Mouse (Mus musculus) spleen, postnatal 10 days (tissue): ENCODE data around the gene Sucla2.
A peak's percentile ranks its signal among the peaks of the same experiment; 100 is the strongest.

Source experiments
- DNase-seq, 2 experiments: peaks; one replicate each; pipeline ENCODE4 v3.0.0; 2021 to 2022; ENCODE audit warnings: low spot score in 2 of 2

Sucla2 gene

GRCm38 (mm10) chr14:73524766-73525448, at the start of gene Sucla2:
Sucla2 (plus strand) TSS chr14:73525319.
- peak; percentile 91 to 95 for DNase-seq

- no peak for DNase-seq
Measured at GRCm38 (mm10) chr14:73475506-73475905, 49.6 kb upstream of the Sucla2 start.

- DNase-seq: no peak
Measured at GRCm38 (mm10) chr14:73476361-73476934, 48.7 kb upstream of the Sucla2 start.

- no peak for DNase-seq
Measured at GRCm38 (mm10) chr14:73477077-73477476, 48.0 kb upstream of the Sucla2 start.

GRCm38 (mm10) chr14:73478321-73478720, 46.8 kb upstream of the Sucla2 start:
- no peak for DNase-seq

- no peak for DNase-seq
Measured at GRCm38 (mm10) chr14:73479771-73480170, 45.3 kb upstream of the Sucla2 start.

GRCm38 (mm10) chr14:73483516-73484229, 41.4 kb upstream of the Sucla2 start:
- DNase-seq: no peak

- no peak for DNase-seq
Measured at GRCm38 (mm10) chr14:73484366-73485110, 40.6 kb upstream of the Sucla2 start.

GRCm38 (mm10) chr14:73486641-73487040, 38.5 kb upstream of the Sucla2 start:
- no peak for DNase-seq

- no peak for DNase-seq
Measured at GRCm38 (mm10) chr14:73493356-73493755, 31.8 kb upstream of the Sucla2 start.

GRCm38 (mm10) chr14:73494122-73494521, 31.0 kb upstream of the Sucla2 start:
- no peak for DNase-seq

- DNase-seq: no peak
Measured at GRCm38 (mm10) chr14:73495753-73496152, 29.4 kb upstream of the Sucla2 start.

- no peak for DNase-seq
Measured at GRCm38 (mm10) chr14:73501283-73501682, 23.8 kb upstream of the Sucla2 start.

- no peak for DNase-seq
Measured at GRCm38 (mm10) chr14:73501721-73502120, 23.4 kb upstream of the Sucla2 start.

GRCm38 (mm10) chr14:73502591-73503184, 22.4 kb upstream of the Sucla2 start:
- DNase-seq: no peak

- DNase-seq: no peak
Measured at GRCm38 (mm10) chr14:73503237-73503933, 21.7 kb upstream of the Sucla2 start.

- DNase-seq: no peak
Measured at GRCm38 (mm10) chr14:73506283-73506682, 18.8 kb upstream of the Sucla2 start.

GRCm38 (mm10) chr14:73507200-73507599, 17.9 kb upstream of the Sucla2 start:
- no peak for DNase-seq

- DNase-seq: no peak
Measured at GRCm38 (mm10) chr14:73507702-73508376, 17.3 kb upstream of the Sucla2 start.

GRCm38 (mm10) chr14:73508630-73509395, 16.3 kb upstream of the Sucla2 start:
- no peak for DNase-seq
